Mouse (Mus musculus) forebrain, embryonic 11.5 days (tissue): Measurements from ENCODE around the gene Kansl3. TPM values are rescaled to one million over a fixed set of nuclear protein-coding genes. Genes with fewer than 3 reads are reported as not detected.
A peak's percentile ranks its signal among the peaks of the same experiment; 100 is the strongest.

Experiments
- ATAC-seq: fragments of 200-750 bp; cut with Nextera tagmentation; replicated peaks from 2 replicates; pipeline ENCODE4 v1.8.0; 2017; ENCODE audit warnings: moderate TSS enrichment; ENCODE audit not compliant: low FRiP score
- DNase-seq: peaks from one replicate; pipeline ENCODE4 v3.0.0-alpha.2; 2017; ENCODE audit warnings: low spot score
- H3K27ac ChIP-seq: fragments of 300-500 bp; sonication (generic); 2 replicates; pipeline ENCODE4 v1.5.1; 2014; ENCODE audit warnings: low read depth, low read length
- H3K27me3 ChIP-seq: fragments of 300-500 bp; sonication (generic); 2 replicates; pipeline ENCODE4 v1.6.1; 2014; ENCODE audit warnings: mild to moderate bottlenecking, low read length, mixed read lengths; ENCODE audit not compliant: control insufficient read depth, insufficient read depth
- H3K36me3 ChIP-seq: fragments of 300-500 bp; sonication (generic); 2 replicates; pipeline ENCODE4 v1.6.1; 2014; ENCODE audit warnings: mild to moderate bottlenecking, low read length, moderate library complexity, mixed read lengths; ENCODE audit not compliant: control insufficient read depth, insufficient read depth
- H3K4me1 ChIP-seq: fragments of 300-500 bp; sonication (generic); replicated peaks from 2 replicates; pipeline ENCODE4 v1.6.1; 2014; ENCODE audit warnings: low read length, mixed read lengths; ENCODE audit not compliant: control insufficient read depth, insufficient read depth
- H3K4me2 ChIP-seq: fragments of 300-500 bp; sonication (generic); 2 replicates; pipeline ENCODE4 v1.6.1; 2014; ENCODE audit warnings: low read depth, mild to moderate bottlenecking, low read length, moderate library complexity, mixed read lengths; ENCODE audit not compliant: severe bottlenecking
- H3K4me3 ChIP-seq: fragments of 300-500 bp; sonication (generic); 2 replicates; pipeline ENCODE4 v1.5.1; 2014; ENCODE audit warnings: low read depth, low read length
- H3K9ac ChIP-seq: fragments of 300-500 bp; sonication (generic); 2 replicates; pipeline ENCODE4 v1.6.1; 2014; ENCODE audit warnings: low read length
- H3K9me3 ChIP-seq: fragments of 300-500 bp; sonication (generic); 2 replicates; pipeline ENCODE4 v1.6.1; 2016; ENCODE audit warnings: low read length, mixed read lengths; ENCODE audit not compliant: control insufficient read depth
- WGBS: fragments of 180-500 bp; shearing (Covaris S2); extraction: QIAGEN DNeasy Blood & Tissue Kit; methylation state at CpG from one replicate; pipeline ENCODE4 v1.1.7; 2014; 5-methylcytosine and 5-hydroxymethylcytosine counted together
- polyA plus RNA-seq: library from polyadenylated mRNA; unstranded; fragments of >200 nt; fragmentation: Nextera tagmentation; extraction: Ambion mirVana; gene quantifications from 2 replicates; pipeline ENCODE4 v1.2.1, GENCODE M21; 2014

Kansl3 gene
- 46.2 and 49.6 TPM in 2 replicates for polyA plus RNA-seq

GRCm38 (mm10) chr1:36368969-36369645, at the start of gene Kansl3:
Gene Kansl3 (minus strand): TSS chr1:36369181.
- no peaks in the 10 kb centered on the region for H3K27me3 ChIP-seq
- H3K4me3 ChIP-seq: peak within 1 kb of the TSS; percentile 96
- H3K9me3 ChIP-seq: no peaks in the 10 kb centered on the region
- WGBS: 4% methylated on average over 49 of the region's 61 CpGs
- peak; percentile 97 for DNase-seq
- H3K4me1 ChIP-seq: peaks cover 9% of the 10 kb centered on the region
- 0 out of 2 replicates have a peak within 1 kb of the TSS, but pooled peaks have one; percentile 25 for H3K27ac ChIP-seq
- peak within 1 kb of the TSS; percentile 70 for H3K4me2 ChIP-seq
- H3K36me3 ChIP-seq: peaks cover under 1% of the 10 kb centered on the region; the same call in 1 of the 2 replicates
- ATAC-seq: peak; percentile 85
- peak within 1 kb of the TSS; percentile 95 for H3K9ac ChIP-seq

- no peaks in the 10 kb centered on the region for H3K27me3 ChIP-seq
- H3K4me3 ChIP-seq: no peak overlapping the region
- H3K4me2 ChIP-seq: no peak overlapping the region
- H3K27ac ChIP-seq: no peak overlapping the region
- ATAC-seq: no peak
- peaks cover 3% of the 10 kb centered on the region; the same call in 1 of the 2 replicates for H3K4me1 ChIP-seq
- no peak for DNase-seq
- 90% methylated on average over 6 of the region's 6 CpGs for WGBS
- no peaks in the 10 kb centered on the region for H3K9me3 ChIP-seq
- H3K36me3 ChIP-seq: no peaks in the 10 kb centered on the region
- no peak overlapping the region for H3K9ac ChIP-seq
Observed at GRCm38 (mm10) chr1:36404531-36404930, 35.5 kb upstream of the Kansl3 start.

GRCm38 (mm10) chr1:36401509-36401908, 32.5 kb upstream of the Kansl3 start:
- Histone ChIP-seq H3K36me3 (no peaks in the 10 kb centered on the region), H3K9me3 (no peaks in the 10 kb centered on the region), H3K4me1 (peaks cover 3% of the 10 kb centered on the region; the same call in 1 of the 2 replicates), H3K27ac (no peak overlapping the region), H3K4me3 (no peak overlapping the region), H3K4me2 (no peak overlapping the region), H3K27me3 (no peaks in the 10 kb centered on the region), H3K9ac (no peak overlapping the region)
- DNase-seq (no peak), ATAC-seq (0 out of 2 replicates have a peak, but pooled peaks have one; percentile 42)
- 58% methylated on average over 4 of the region's 4 CpGs for WGBS

GRCm38 (mm10) chr1:36397041-36397440, 28.1 kb upstream of the Kansl3 start:
- peaks cover 3% of the 10 kb centered on the region; the same call in 1 of the 2 replicates for H3K4me1 ChIP-seq
- no peaks in the 10 kb centered on the region for H3K9me3 ChIP-seq
- no peak overlapping the region for H3K27ac ChIP-seq
- H3K4me2 ChIP-seq: no peak overlapping the region
- WGBS: 30% methylated on average over 6 of the region's 6 CpGs
- H3K4me3 ChIP-seq: no peak overlapping the region
- H3K27me3 ChIP-seq: no peaks in the 10 kb centered on the region
- H3K36me3 ChIP-seq: no peaks in the 10 kb centered on the region
- H3K9ac ChIP-seq: no peak overlapping the region
- ATAC-seq: no peak
- DNase-seq: no peak

- Histone ChIP-seq H3K27ac (no peak overlapping the region), H3K4me3 (no peak overlapping the region), H3K27me3 (no peaks in the 10 kb centered on the region), H3K4me1 (no peaks in the 10 kb centered on the region), H3K4me2 (no peak overlapping the region), H3K9me3 (no peaks in the 10 kb centered on the region), H3K9ac (no peak overlapping the region), H3K36me3 (no peaks in the 10 kb centered on the region)
- DNase-seq (no peak), ATAC-seq (no peak)
- 66% methylated on average over 4 of the region's 4 CpGs for WGBS
Observed at GRCm38 (mm10) chr1:36379582-36379981, 10.6 kb upstream of the Kansl3 start.

GRCm38 (mm10) chr1:36378880-36379279, 9.9 kb upstream of the Kansl3 start:
- H3K4me3 ChIP-seq: no peak overlapping the region
- H3K27ac ChIP-seq: no peak overlapping the region
- H3K4me2 ChIP-seq: no peak overlapping the region
- H3K36me3 ChIP-seq: no peaks in the 10 kb centered on the region
- ATAC-seq (no peak), DNase-seq (no peak)
- H3K27me3 ChIP-seq: no peaks in the 10 kb centered on the region
- no peaks in the 10 kb centered on the region for H3K4me1 ChIP-seq
- 79% methylated on average over 6 of the region's 6 CpGs for WGBS
- no peaks in the 10 kb centered on the region for H3K9me3 ChIP-seq
- no peak overlapping the region for H3K9ac ChIP-seq

DNA sequence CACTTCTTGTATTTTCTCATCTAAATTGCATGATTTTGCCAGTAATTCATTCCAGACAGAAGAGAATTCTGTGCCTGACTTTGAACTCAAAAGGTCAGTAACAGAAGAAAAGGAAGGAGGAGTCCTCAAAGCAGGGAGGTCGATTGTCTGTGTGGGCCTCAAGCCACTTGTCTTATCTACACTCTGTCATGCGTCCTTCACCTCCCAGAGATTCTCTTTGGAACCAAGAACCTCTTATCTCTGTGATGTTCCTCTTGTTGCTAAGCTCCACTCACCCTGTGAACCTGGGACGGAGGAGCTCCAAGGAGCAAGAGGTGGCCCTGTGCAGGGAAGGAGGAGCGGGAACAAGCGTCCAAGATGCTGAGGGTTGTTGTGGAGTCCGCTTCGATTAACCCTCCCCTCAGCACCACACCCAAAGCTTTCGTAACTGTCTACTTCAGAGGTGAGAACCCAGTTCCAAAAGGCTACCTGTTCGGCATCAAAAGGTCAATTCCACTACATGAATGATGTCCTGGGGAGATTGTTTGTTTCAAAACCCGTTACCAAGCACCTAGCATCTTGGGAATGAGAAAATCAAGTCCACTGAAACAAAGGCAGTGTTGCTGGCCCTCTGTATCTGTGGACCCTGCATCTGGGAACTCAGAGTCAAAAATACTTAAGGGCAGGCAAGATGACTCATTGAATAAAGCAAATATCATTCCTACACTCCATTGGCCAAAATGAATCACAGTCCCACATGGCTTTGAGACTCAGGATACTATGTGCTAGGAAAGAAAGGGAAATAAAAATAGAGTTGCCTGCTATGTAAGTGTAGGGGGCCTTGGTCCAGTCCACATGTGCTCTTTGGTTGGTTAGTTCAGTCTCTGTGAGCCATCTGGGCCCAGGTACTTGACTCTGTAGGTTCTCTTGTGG, 3.2 kb upstream of the Kansl3 start, which contains the start of gene Fer1l5:
TSS of gene Fer1l5 (plus strand) at position 358 of the 912 bp plus-strand sequence.
- WGBS: 84% methylated on average over 10 of the region's 10 CpGs
- Histone ChIP-seq H3K27ac (no peak within 1 kb of the TSS), H3K4me2 (no peak within 1 kb of the TSS), H3K27me3 (no peaks in the 10 kb centered on the region), H3K4me1 (peaks cover 9% of the 10 kb centered on the region), H3K36me3 (no peaks in the 10 kb centered on the region), H3K9me3 (no peaks in the 10 kb centered on the region), H3K4me3 (no peak within 1 kb of the TSS), H3K9ac (no peak within 1 kb of the TSS)
- ATAC-seq (no peak), DNase-seq (no peak)

- H3K4me3 ChIP-seq: no peak overlapping the region
- 78% methylated on average over 6 of the region's 6 CpGs for WGBS
- ATAC-seq: no peak
- DNase-seq: no peak
- no peaks in the 10 kb centered on the region for H3K9me3 ChIP-seq
- peaks cover 9% of the 10 kb centered on the region for H3K4me1 ChIP-seq
- no peaks in the 10 kb centered on the region for H3K27me3 ChIP-seq
- no peak overlapping the region for H3K4me2 ChIP-seq
- H3K36me3 ChIP-seq: no peaks in the 10 kb centered on the region; the same call in 1 of the 2 replicates
- no peak overlapping the region for H3K9ac ChIP-seq
- no peak overlapping the region for H3K27ac ChIP-seq
Observed at GRCm38 (mm10) chr1:36370918-36371317, 1.9 kb upstream of the Kansl3 start.
